Mouse (Mus musculus): ENCODE results near the gene Ccnjl.

The Ccnjl gene

GRCm38 (mm10) chr11:43520521-43520920 lies 8.1 kb upstream of the Ccnjl start:
- in situ Hi-C loops (cut with MboI): no loop called here

GRCm38 (mm10) chr11:43528078-43528682 lies 404 bp upstream of the Ccnjl start:
- in situ Hi-C loops (cut with MboI): no loop called here

- in situ Hi-C loops (cut with MboI): no loop called here
These were observed 1.5 kb downstream of the Ccnjl start for GRCm38 (mm10) chr11:43530043-43530442.

GRCm38 (mm10) chr11:43531619-43532018 lies 3.0 kb downstream of the Ccnjl start:
- in situ Hi-C loops (cut with MboI): no loop called here

GRCm38 (mm10) chr11:43537074-43537473 lies 8.5 kb downstream of the Ccnjl start:
- in situ Hi-C loops (cut with MboI): no loop called here

GRCm38 (mm10) chr11:43539863-43540262 lies 11.3 kb downstream of the Ccnjl start:
- in situ Hi-C loops (cut with MboI): no loop called here

- in situ Hi-C loops (cut with MboI): no loop called here
These were observed 15.3 kb downstream of the Ccnjl start for GRCm38 (mm10) chr11:43543711-43544466.

GRCm38 (mm10) chr11:43544819-43545218 lies 16.2 kb downstream of the Ccnjl start:
- in situ Hi-C loops (cut with MboI): no loop called here

- in situ Hi-C loops (cut with MboI): no loop called here
These were observed 17.4 kb downstream of the Ccnjl start for GRCm38 (mm10) chr11:43545873-43546475.

- in situ Hi-C loops (cut with MboI): no loop called here
These were observed 18.1 kb downstream of the Ccnjl start for GRCm38 (mm10) chr11:43546678-43547077.

- in situ Hi-C loops (cut with MboI): no loop called here
These were observed 19.6 kb downstream of the Ccnjl start for GRCm38 (mm10) chr11:43548148-43548547.

- in situ Hi-C loops (cut with MboI): no loop called here
These were observed 20.3 kb downstream of the Ccnjl start for GRCm38 (mm10) chr11:43548657-43549435.

GRCm38 (mm10) chr11:43549701-43550100 lies 21.1 kb downstream of the Ccnjl start:
- in situ Hi-C loops (cut with MboI): no loop called here

GRCm38 (mm10) chr11:43551756-43552155 lies 23.2 kb downstream of the Ccnjl start:
- in situ Hi-C loops (cut with MboI): no loop called here

- in situ Hi-C loops (cut with MboI): no loop called here
These were observed 24.1 kb downstream of the Ccnjl start for GRCm38 (mm10) chr11:43552675-43553074.

- in situ Hi-C loops (cut with MboI): no loop called here
These were observed 28.0 kb downstream of the Ccnjl start for GRCm38 (mm10) chr11:43556538-43556937.

GRCm38 (mm10) chr11:43559515-43560292 lies 31.1 kb downstream of the Ccnjl start:
- in situ Hi-C loops (cut with MboI): no loop called here

- in situ Hi-C loops (cut with MboI): no loop called here
These were observed 35.2 kb downstream of the Ccnjl start for GRCm38 (mm10) chr11:43563654-43564244.

- in situ Hi-C loops (cut with MboI): no loop called here
These were observed 36.8 kb downstream of the Ccnjl start for GRCm38 (mm10) chr11:43565414-43565813.

- in situ Hi-C loops (cut with MboI): no loop called here
These were observed 37.3 kb downstream of the Ccnjl start for GRCm38 (mm10) chr11:43565852-43566251.

GRCm38 (mm10) chr11:43566696-43567095 lies 38.1 kb downstream of the Ccnjl start:
- in situ Hi-C loops (cut with MboI): no loop called here
